Mouse (Mus musculus) G1E (cell line): ENCODE measurements around the gene Dennd1a. TPM values are rescaled to one million over a fixed set of nuclear protein-coding genes. Genes with fewer than 3 reads are reported as not detected.

Source experiments
- ATAC-seq: 2 replicates; pipeline ENCODE4 v1.8.0; 2016; ENCODE audit warnings: mild to moderate bottlenecking; ENCODE audit not compliant: insufficient number of reproducible peaks, poor library complexity, low FRiP score, severe bottlenecking; ENCODE audit errors: extremely low read depth
- DNase-seq: peaks from one replicate; pipeline ENCODE4 v3.0.0; 2012; ENCODE audit warnings: low spot score
- H3K27me3 ChIP-seq: 2 replicates; pipeline ENCODE4 v1.6.1; 2012; ENCODE audit warnings: mild to moderate bottlenecking, low read length, inconsistent platforms; ENCODE audit not compliant: insufficient read depth
- H3K36me3 ChIP-seq: replicated peaks from 2 replicates; pipeline ENCODE3; 2012; ENCODE audit warnings: mild to moderate bottlenecking, inconsistent platforms
- H3K4me1 ChIP-seq: 2 replicates; pipeline ENCODE4 v1.6.1; 2012; ENCODE audit warnings: low read depth, low read length, inconsistent platforms, mixed read lengths; ENCODE audit not compliant: insufficient read depth
- H3K4me3 ChIP-seq: 2 replicates; pipeline ENCODE4 v1.5.1; 2012; ENCODE audit warnings: low read depth, mild to moderate bottlenecking, inconsistent platforms, low read length, moderate library complexity, mixed read lengths
- H3K9me3 ChIP-seq: replicated peaks from 2 replicates; pipeline ENCODE4 v1.6.1; 2012; ENCODE audit warnings: inconsistent platforms
- CTCF ChIP-seq: IDR thresholded peaks from 2 replicates; pipeline ENCODE4 v1.5.1; 2012; ENCODE audit warnings: low read depth, low read length, inconsistent platforms, mixed read lengths
- GATA1 ChIP-seq: IDR thresholded peaks from 2 replicates; pipeline ENCODE4 v1.6.1; 2012; ENCODE audit warnings: borderline replicate concordance, low read length, inconsistent platforms, mixed read lengths
- GATA2 ChIP-seq: IDR thresholded peaks from 2 replicates; pipeline ENCODE4 v1.6.1; 2012; ENCODE audit warnings: low read depth, low read length, inconsistent platforms, borderline replicate concordance
- POLR2AphosphoS5 ChIP-seq: IDR thresholded peaks from 2 replicates; pipeline ENCODE4 v1.6.1; 2012; ENCODE audit warnings: low read depth, low read length, inconsistent platforms; ENCODE audit not compliant: insufficient replicate concordance
- TAL1 ChIP-seq: conservative IDR thresholded peaks from 2 replicates; pipeline ENCODE4 v1.6.1; 2012; ENCODE audit warnings: low read depth, low read length, inconsistent platforms, mixed read lengths
- polyA plus RNA-seq: library from polyadenylated mRNA; stranded (reverse); fragments of >175 nt; gene quantifications from 2 replicates; pipeline ENCODE4 v1.2.3, GENCODE M21; 2012
- total RNA-seq, 2 experiments: library from RNA; stranded (forward) in 1 of 2; stranded (reverse) in 1 of 2; fragments of 200-1000 nt in 1 of 2; fragments of >200 nt in 1 of 2; fragmentation: Nextera tagmentation in 1 of 2; gene quantifications; 2 replicates each; pipeline ENCODE4 v1.2.3; 2014 to 2017

Gene Dennd1a
- total and polyA plus RNA-seq, 3 experiments, result 25.5 to 78.7 (median 71.0) TPM

DNA sequence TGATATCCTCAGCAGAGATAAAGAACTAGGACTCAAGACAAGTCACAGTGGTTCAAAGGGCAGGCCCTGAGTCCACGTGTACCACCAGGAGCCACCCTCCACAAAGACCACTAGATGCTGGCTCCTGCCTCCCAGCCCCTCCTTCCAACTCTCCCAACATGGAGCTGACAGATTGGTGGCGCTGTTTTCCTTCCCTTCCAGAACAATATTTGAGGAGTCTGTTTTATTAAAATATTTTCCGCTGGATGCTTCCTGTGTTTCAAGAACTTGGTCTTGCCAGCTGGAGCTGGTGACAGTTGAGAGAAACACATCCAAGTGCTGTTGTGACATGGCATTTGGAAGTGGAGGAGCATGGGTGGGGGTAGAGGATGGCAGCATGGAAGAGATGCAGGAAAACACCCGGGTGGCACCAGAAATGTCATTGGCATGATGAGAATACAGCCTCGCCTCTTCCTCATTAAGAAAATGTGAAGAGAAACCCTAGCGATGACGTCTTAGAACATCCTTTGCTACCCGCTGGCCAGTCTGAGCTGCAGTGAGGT lies 472.3 kb downstream of the Dennd1a start:
- DNase-seq (no peak), ATAC-seq (no peak)
- Histone ChIP-seq H3K4me3 (no peak overlapping the region), H3K9me3 (no peaks in the 10 kb centered on the region), H3K4me1 (no peaks in the 10 kb centered on the region), H3K27me3 (no peaks in the 10 kb centered on the region), H3K36me3 (peaks cover 87% of the 10 kb centered on the region)
- no peak for TF ChIP-seq TAL1
- no peak for TF ChIP-seq GATA2
- no peak for TF ChIP-seq POLR2AphosphoS5
- no peak for TF ChIP-seq CTCF
- TF ChIP-seq GATA1, result no peak

DNA sequence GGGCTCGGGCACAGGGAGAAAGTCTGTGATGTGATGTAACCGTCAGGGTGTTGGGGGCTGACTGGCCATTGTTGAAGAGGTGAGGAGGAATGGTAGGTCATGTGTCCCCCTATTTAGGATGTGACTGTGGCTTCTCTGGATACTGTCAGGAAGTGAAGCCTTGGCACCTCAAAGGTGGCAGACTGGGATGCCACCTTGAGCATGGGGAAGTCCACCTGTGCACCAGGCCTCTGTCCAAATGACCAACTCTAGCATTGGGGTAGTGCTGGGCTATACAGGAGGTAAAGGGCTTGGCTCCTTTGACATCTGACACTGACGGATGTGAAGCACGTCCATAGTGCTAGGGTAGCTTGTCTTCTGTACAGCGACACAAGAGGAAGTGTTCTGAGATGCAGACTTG lies 474.8 kb downstream of the Dennd1a start:
- Histone ChIP-seq H3K27me3 (no peaks in the 10 kb centered on the region), H3K9me3 (no peaks in the 10 kb centered on the region), H3K36me3 (peaks cover 90% of the 10 kb centered on the region), H3K4me1 (no peaks in the 10 kb centered on the region), H3K4me3 (no peak overlapping the region)
- TF ChIP-seq TAL1 (no peak), POLR2AphosphoS5 (no peak), GATA1 (no peak), GATA2 (no peak), CTCF (no peak)
- ATAC-seq (no peak), DNase-seq (no peak)

DNA sequence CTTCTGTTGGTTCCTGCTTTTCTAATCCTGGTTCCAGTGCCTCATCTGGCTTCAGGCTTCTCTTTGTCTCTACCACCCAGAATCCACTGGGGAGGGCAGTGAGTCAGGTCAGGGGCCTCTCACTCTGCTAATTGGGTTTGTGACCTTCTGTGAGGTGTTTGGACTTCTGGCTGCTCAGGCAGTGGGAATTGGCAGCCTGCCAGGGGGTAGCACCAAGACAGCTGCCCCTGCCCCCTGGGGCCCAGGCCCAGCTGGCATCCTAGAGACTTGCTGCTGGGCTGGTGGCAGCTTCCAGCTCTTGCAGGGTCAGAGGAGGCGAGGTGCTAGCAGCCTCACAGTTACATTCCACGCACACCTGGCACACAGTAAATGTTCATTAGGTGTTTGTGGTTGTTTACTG lies 475.5 kb downstream of the Dennd1a start:
- Histone ChIP-seq H3K4me3 (no peak overlapping the region), H3K9me3 (no peaks in the 10 kb centered on the region), H3K27me3 (no peaks in the 10 kb centered on the region), H3K4me1 (no peaks in the 10 kb centered on the region), H3K36me3 (peaks cover 90% of the 10 kb centered on the region)
- no peak for ATAC-seq
- TF ChIP-seq GATA1 (no peak), CTCF (no peak), GATA2 (no peak), POLR2AphosphoS5 (no peak), TAL1 (no peak)
- DNase-seq, result no peak

- H3K9me3 ChIP-seq, result no peaks in the 10 kb centered on the region
- H3K36me3 ChIP-seq, result peaks cover 84% of the 10 kb centered on the region
- TF ChIP-seq CTCF, result peak; percentile 96
- no peak for TF ChIP-seq POLR2AphosphoS5
- TF ChIP-seq TAL1, result no peak
- peak; percentile 72 for DNase-seq
- no peaks in the 10 kb centered on the region for H3K4me1 ChIP-seq
- no peak overlapping the region for H3K4me3 ChIP-seq
- H3K27me3 ChIP-seq, result no peaks in the 10 kb centered on the region
- peak; percentile 73 for ATAC-seq
Measured at GRCm38 (mm10) chr2:37802610-37803212, 484.5 kb downstream of the Dennd1a start.

GRCm38 (mm10) chr2:37801687-37802086 lies 485.5 kb downstream of the Dennd1a start:
- ATAC-seq (no peak), DNase-seq (no peak)
- H3K36me3 ChIP-seq, result peaks cover 77% of the 10 kb centered on the region
- H3K4me1 ChIP-seq, result no peaks in the 10 kb centered on the region
- H3K9me3 ChIP-seq, result no peaks in the 10 kb centered on the region
- H3K4me3 ChIP-seq, result no peak overlapping the region
- H3K27me3 ChIP-seq, result no peaks in the 10 kb centered on the region
- no peak for TF ChIP-seq CTCF
- TF ChIP-seq GATA1, result no peak
- no peak for TF ChIP-seq TAL1
- no peak for TF ChIP-seq GATA2
- no peak for TF ChIP-seq POLR2AphosphoS5

DNA sequence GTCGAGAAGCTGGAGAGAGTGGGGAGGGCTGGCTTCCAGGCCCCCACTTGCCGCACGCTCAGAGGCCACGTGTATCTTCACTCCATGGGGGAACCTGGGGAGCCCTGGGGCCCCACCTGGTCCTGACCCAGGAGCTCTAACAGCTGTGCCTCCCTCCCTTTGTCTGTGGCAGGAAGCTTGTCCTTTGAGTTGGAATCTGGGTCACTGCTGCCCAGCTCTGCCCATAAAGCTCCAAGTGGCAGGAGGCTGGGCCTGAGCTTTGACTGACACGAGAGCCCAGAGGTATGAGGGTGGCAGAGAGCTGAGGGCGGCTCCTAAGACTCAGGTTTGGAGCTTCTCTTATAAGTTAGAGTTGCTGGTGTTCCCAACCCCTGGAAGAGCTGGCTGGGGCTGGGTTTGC lies 488.1 kb downstream of the Dennd1a start:
- Histone ChIP-seq H3K9me3 (no peaks in the 10 kb centered on the region), H3K4me3 (no peak overlapping the region), H3K27me3 (peaks cover 10% of the 10 kb centered on the region), H3K36me3 (peaks cover 60% of the 10 kb centered on the region), H3K4me1 (no peaks in the 10 kb centered on the region; the same call in 1 of the 2 replicates)
- DNase-seq (no peak), ATAC-seq (no peak)
- TF ChIP-seq TAL1 (no peak), GATA2 (no peak), CTCF (no peak), POLR2AphosphoS5 (no peak), GATA1 (no peak)
